Comparison of ENCODE assay signal across 10 mouse cellular contexts in genomic region chr13:42828978-42829377, GRCm38 (mm10).
DNase-seq lines count a peak whose midpoint lies in the region; ATAC-seq and TF ChIP-seq lines count a peak whose summit lies in the region.
"Had no signal": no experiment of that assay in that cellular context is flagged by ENCODE, and none has a peak within 500 bp of the region (broad histone marks: within the 10 kb centered on the region; RNA-seq: fewer than 3 reads in every experiment).

No protein-coding gene starts in this region.

- no peaks in the 10 kb centered on the region for H3K36me3 ChIP-seq in forebrain, embryonic 10.5 days (replicated peaks)
- no peaks in the 10 kb centered on the region for H3K36me3 ChIP-seq in forebrain, embryonic 13.5 days (ENCODE audit: poor library complexity, severe bottlenecking)
- no peaks in the 10 kb centered on the region for H3K36me3 ChIP-seq in lung, postnatal 0 days (ENCODE audit: insufficient read depth, low read length)
- H3K36me3 ChIP-seq in intestine, postnatal 0 days (ENCODE audit: control insufficient read depth, insufficient read depth), result no peaks in the 10 kb centered on the region
- H3K36me3 ChIP-seq: liver, embryonic 13.5 days; stomach, embryonic 15.5 days had no signal

- H3K4me1 ChIP-seq in forebrain, embryonic 10.5 days, result peaks cover 19% of the 10 kb centered on the region
- H3K4me1 ChIP-seq in forebrain, embryonic 13.5 days, result peaks cover 20% of the 10 kb centered on the region
- no peaks in the 10 kb centered on the region for H3K4me1 ChIP-seq in lung, postnatal 0 days (ENCODE audit: insufficient read depth, low read depth, low read length)
- H3K4me1 ChIP-seq in intestine, postnatal 0 days (replicated peaks; ENCODE audit: control insufficient read depth, insufficient read depth, low read length), result no peaks in the 10 kb centered on the region
- H3K4me1 ChIP-seq: liver, embryonic 13.5 days had no signal

- 48% methylated on average over 9 of the region's 9 CpGs for WGBS in forebrain, embryonic 10.5 days
- WGBS in forebrain, embryonic 13.5 days, result 48% methylated on average over 9 of the region's 9 CpGs
- WGBS in lung, postnatal 0 days, result 21% methylated on average over 9 of the region's 9 CpGs
- 32% methylated on average over 9 of the region's 9 CpGs for WGBS in intestine, postnatal 0 days

- TF ChIP-seq POLR2A in brain, embryonic 14.5 days (IDR thresholded peaks at IDR 0.05; ENCODE audit: borderline replicate concordance, extremely low read depth, insufficient read depth, insufficient read length, poor library complexity, severe bottlenecking), result no peak

- H3K27me3 ChIP-seq in forebrain, embryonic 10.5 days (ENCODE audit: poor library complexity, severe bottlenecking), result no peaks in the 10 kb centered on the region
- H3K27me3 ChIP-seq in forebrain, embryonic 13.5 days, result no peaks in the 10 kb centered on the region
- H3K27me3 ChIP-seq in lung, postnatal 0 days (replicated peaks; ENCODE audit: insufficient read depth, low read length), result no peaks in the 10 kb centered on the region
- no peaks in the 10 kb centered on the region for H3K27me3 ChIP-seq in intestine, postnatal 0 days (replicated peaks; ENCODE audit: control insufficient read depth, insufficient read depth, low read length)
- H3K27me3 ChIP-seq: liver, embryonic 13.5 days; stomach, embryonic 15.5 days had no signal

- no peak overlapping the region for H3K4me3 ChIP-seq in forebrain, embryonic 10.5 days
- H3K4me3 ChIP-seq in forebrain, embryonic 13.5 days, result no peak overlapping the region
- no peak overlapping the region for H3K4me3 ChIP-seq in lung, postnatal 0 days (ENCODE audit: low read depth, low read length)
- H3K4me3 ChIP-seq in intestine, postnatal 0 days (ENCODE audit: low read depth, low read length), result no peak overlapping the region
- H3K4me3 ChIP-seq: liver, embryonic 13.5 days; stomach, embryonic 15.5 days had no signal

- no peak overlapping the region for H3K9ac ChIP-seq in forebrain, embryonic 13.5 days
- H3K9ac ChIP-seq in lung, postnatal 0 days (replicated peaks; ENCODE audit: low read depth), result no peak overlapping the region
- no peak overlapping the region for H3K9ac ChIP-seq in intestine, postnatal 0 days (ENCODE audit: low read depth, low read length)
- H3K9ac ChIP-seq: liver, embryonic 13.5 days; stomach, embryonic 15.5 days had no signal

- no peak for DNase-seq in forebrain, embryonic 10.5 days (ENCODE audit: extremely low spot score, low spot score)
- peak; percentile 29 for DNase-seq in brain, embryonic 14.5 days (ENCODE audit: low read depth)
- DNase-seq in heart, postnatal 10 days, result peak; percentile 54
- DNase-seq in lung, postnatal 0 days (ENCODE audit: low spot score), result peak; percentile 77
- no peak for DNase-seq in right cerebral cortex, postnatal 14 days
- DNase-seq: liver, embryonic 13.5 days had no signal

- no peak overlapping the region for H3K4me2 ChIP-seq in forebrain, embryonic 13.5 days
- H3K4me2 ChIP-seq in lung, postnatal 0 days (replicated peaks; ENCODE audit: low read depth, low read length), result no peak overlapping the region; the same call in 1 of the 2 replicates
- H3K4me2 ChIP-seq in intestine, postnatal 0 days (replicated peaks; ENCODE audit: low read depth), result no peak overlapping the region
- H3K4me2 ChIP-seq: liver, embryonic 13.5 days; stomach, embryonic 15.5 days had no signal

- H3K9me3 ChIP-seq in forebrain, embryonic 10.5 days, result 0 out of 2 replicates have a peak, but pooled peaks cover 3% of the 10 kb centered on the region
- no peaks in the 10 kb centered on the region for H3K9me3 ChIP-seq in forebrain, embryonic 13.5 days (replicated peaks)
- H3K9me3 ChIP-seq in lung, postnatal 0 days (ENCODE audit: low read length), result no peaks in the 10 kb centered on the region
- no peaks in the 10 kb centered on the region for H3K9me3 ChIP-seq in intestine, postnatal 0 days (ENCODE audit: control insufficient read depth)
- H3K9me3 ChIP-seq: stomach, embryonic 15.5 days had no signal

- ATAC-seq in forebrain, embryonic 13.5 days, result no peak
- peak; percentile 93 for ATAC-seq in lung, postnatal 0 days
- no peak for ATAC-seq in intestine, postnatal 0 days
- no peak for ATAC-seq in cerebellum, adult (ENCODE audit: insufficient number of reproducible peaks, low FRiP score, low TSS enrichment)

- peak overlapping the region; percentile 69 for H3K27ac ChIP-seq in forebrain, embryonic 10.5 days
- no peak overlapping the region for H3K27ac ChIP-seq in forebrain, embryonic 13.5 days
- H3K27ac ChIP-seq in lung, postnatal 0 days (ENCODE audit: low read length), result no peak overlapping the region
- no peak overlapping the region for H3K27ac ChIP-seq in intestine, postnatal 0 days (ENCODE audit: low read depth, low read length)
- H3K27ac ChIP-seq: liver, embryonic 13.5 days; stomach, embryonic 15.5 days had no signal

- no peak for TF ChIP-seq CTCF in brain, embryonic 14.5 days (IDR thresholded peaks at IDR 0.05; ENCODE audit: borderline replicate concordance, extremely low read depth, insufficient read depth, insufficient read length)
- TF ChIP-seq CTCF in lung, postnatal 0 days (IDR thresholded peaks at IDR 0.05), result no peak
- TF ChIP-seq CTCF in intestine, postnatal 0 days (IDR thresholded peaks at IDR 0.05; ENCODE audit: low read depth), result no peak

- TF ChIP-seq EP300 in lung, postnatal 0 days (IDR thresholded peaks at IDR 0.05), result peak; percentile 83

- intact Hi-C loops in heart, postnatal 10 days (cut with DNase I), result no loop called here

Comparison
In these comparisons a context has a peak if more than half of its experiments do, and no peak if none do; other contexts are left out.
1. DNase-seq: peak in brain, embryonic 14.5 days (single experiment), heart, postnatal 10 days (2 of 2) and lung, postnatal 0 days (single experiment); none in forebrain, embryonic 10.5 days (single experiment) and right cerebral cortex, postnatal 14 days (single experiment).